Mouse (Mus musculus) embryo, embryonic 9.5 days (tissue): Measurements from ENCODE around the gene Bpi.

Experiments used
- DNase-seq: peaks from one replicate; pipeline ENCODE4 v3.0.0-alpha.2; 2017; ENCODE audit errors: extremely low spot score

The Bpi gene

DNA sequence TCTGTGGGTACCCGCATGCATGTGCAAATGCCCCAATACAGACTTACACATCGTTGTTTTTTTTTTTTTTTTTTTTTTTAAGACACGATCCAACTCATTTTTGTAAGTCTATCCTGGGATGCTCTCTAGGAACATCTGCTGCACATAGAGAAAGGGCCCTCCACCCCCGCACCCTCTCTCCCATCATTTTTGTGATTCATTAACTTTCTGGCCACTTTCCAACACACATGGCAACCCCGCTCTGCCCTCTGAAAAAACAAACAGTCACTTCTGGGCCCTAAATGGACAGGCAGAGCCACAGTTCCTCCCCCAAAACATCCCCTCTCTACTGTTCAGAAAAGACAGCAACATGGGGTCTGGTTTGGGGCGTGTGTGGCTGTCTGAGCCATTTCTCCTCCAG, 27.8 kb downstream of the Bpi start:
- no peak for DNase-seq

- DNase-seq: no peak
These were observed 37.8 kb downstream of the Bpi start for GRCm38 (mm10) chr2:158295700-158296099.

- DNase-seq: no peak
These were observed 41.3 kb downstream of the Bpi start for GRCm38 (mm10) chr2:158299203-158299602.

DNA sequence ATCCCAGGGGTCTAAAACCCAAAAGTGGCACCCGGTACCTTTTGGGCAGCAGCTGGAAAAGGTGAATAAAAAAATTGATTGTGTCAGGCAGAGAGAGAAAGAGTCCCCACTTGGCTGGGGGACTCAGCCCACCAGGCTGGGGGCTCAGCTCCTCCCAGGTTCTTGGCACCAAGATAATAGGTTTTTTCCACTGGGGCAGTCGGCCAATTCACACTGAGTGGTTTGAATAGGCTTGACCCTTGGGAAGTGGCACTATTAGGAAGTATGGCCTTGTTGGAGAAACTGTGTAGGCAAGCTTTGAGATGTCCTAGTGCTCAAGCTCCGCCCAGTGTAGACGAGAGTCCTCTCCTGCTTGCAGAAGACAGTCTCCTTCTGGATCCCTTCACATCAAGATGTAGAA, 41.8 kb downstream of the Bpi start:
- no peak for DNase-seq

GRCm38 (mm10) chr2:158302807-158303206, 44.9 kb downstream of the Bpi start:
- no peak for DNase-seq

DNA sequence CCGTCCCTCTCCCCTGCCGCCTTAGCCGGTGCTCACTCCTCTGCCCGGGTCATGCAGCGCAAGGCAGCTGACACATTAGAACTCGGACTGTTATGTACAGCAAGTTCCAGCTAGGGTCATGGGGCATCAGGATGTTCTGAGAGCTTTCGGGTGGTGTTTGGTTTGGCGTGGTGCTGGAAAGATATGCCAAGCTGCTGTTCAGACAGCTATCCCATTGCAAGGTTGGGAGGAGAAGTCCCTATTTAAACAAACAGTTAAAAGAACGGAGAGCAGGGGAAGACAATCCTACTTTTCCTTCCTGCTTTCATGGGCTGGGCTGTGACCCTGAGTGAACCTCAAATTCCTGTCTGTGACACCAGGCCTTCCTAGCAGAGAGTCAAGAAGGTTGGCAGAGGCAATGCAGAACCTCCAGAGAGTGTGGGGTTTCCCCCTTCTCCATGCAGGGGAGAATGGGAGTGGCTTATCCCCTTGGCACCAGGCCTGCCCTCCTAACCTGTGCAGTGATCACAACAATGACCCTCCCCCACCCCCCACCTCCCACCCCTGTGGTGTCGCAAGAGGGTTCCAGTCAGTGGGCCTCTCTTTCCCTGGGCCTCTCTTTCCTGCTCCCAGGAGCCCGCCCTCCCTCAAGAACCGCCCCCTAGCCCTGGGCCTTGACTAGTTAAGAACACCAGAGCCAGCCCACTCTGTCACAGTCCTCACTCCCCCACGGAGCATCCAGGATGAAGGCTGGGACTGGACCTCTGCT, 48.2 kb downstream of the Bpi start, which contains the start of gene Lbp:
Gene Lbp (plus strand): TSS at position 546 of the 748 bp plus-strand sequence.
- peak; percentile 47 for DNase-seq

GRCm38 (mm10) chr2:158306696-158307049, 48.8 kb downstream of the Bpi start:
- DNase-seq: no peak

DNA sequence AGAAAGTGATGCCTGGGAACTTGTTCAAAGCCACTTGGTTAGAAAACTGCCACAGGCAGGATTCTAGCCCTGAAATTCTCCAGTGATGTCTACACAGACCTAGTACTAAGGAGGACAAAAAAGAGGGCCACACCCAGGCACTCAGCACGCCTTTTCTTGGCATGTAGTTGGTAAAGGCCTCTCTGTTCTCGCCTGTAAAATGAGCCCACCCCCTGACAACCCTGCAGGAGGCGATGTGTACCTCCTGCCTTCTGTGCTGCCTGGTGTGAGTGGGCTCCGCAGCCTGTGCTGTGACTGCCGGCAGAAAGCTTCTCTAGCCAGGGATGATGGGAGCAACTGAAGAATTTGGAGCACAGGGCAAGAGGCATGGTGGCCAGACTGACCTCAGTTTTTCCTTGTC, 50.4 kb downstream of the Bpi start:
- DNase-seq: no peak

GRCm38 (mm10) chr2:158313089-158313488, 55.2 kb downstream of the Bpi start:
- DNase-seq: no peak

- no peak for DNase-seq
These were observed 58.5 kb downstream of the Bpi start for GRCm38 (mm10) chr2:158316371-158316770.

GRCm38 (mm10) chr2:158317026-158317425, 59.1 kb downstream of the Bpi start:
- DNase-seq: peak; percentile 60

- no peak for DNase-seq
These were observed 63.7 kb downstream of the Bpi start for GRCm38 (mm10) chr2:158321596-158321995.

GRCm38 (mm10) chr2:158322845-158323244, 65.0 kb downstream of the Bpi start:
- DNase-seq: no peak

GRCm38 (mm10) chr2:158324531-158325190, 66.8 kb downstream of the Bpi start:
- peak; percentile 56 for DNase-seq

- no peak for DNase-seq
These were observed 67.7 kb downstream of the Bpi start for GRCm38 (mm10) chr2:158325609-158326008.
